Mouse (Mus musculus) neural tube, embryonic 11.5 days (tissue): ENCODE measurements around the gene Tmem44. TPM values are rescaled to one million over a fixed set of nuclear protein-coding genes. Genes with fewer than 3 reads are reported as not detected.
A peak's percentile ranks its signal among the peaks of the same experiment; 100 is the strongest.

Experiments
- ATAC-seq: fragments of 200-750 bp; cut with Nextera tagmentation; 2 replicates; pipeline ENCODE4 v1.8.0; 2017; ENCODE audit warnings: moderate number of reproducible peaks, mild to moderate bottlenecking, moderate TSS enrichment, moderate library complexity; ENCODE audit not compliant: insufficient read depth, low FRiP score, low TSS enrichment
- DNase-seq: peaks from one replicate; pipeline ENCODE4 v3.0.0-alpha.2; 2015; ENCODE audit warnings: low spot score
- H3K27ac ChIP-seq: fragments of 300-500 bp; sonication (generic); 2 replicates; pipeline ENCODE4 v1.5.1; 2014; ENCODE audit warnings: low read depth, mild to moderate bottlenecking, low read length
- H3K27me3 ChIP-seq: fragments of 300-500 bp; sonication (generic); 2 replicates; pipeline ENCODE4 v1.6.1; 2014; ENCODE audit warnings: mild to moderate bottlenecking, low read length, mixed read lengths; ENCODE audit not compliant: control insufficient read depth, insufficient read depth
- H3K36me3 ChIP-seq: fragments of 300-500 bp; sonication (generic); 2 replicates; pipeline ENCODE4 v1.6.1; 2014; ENCODE audit warnings: mild to moderate bottlenecking, low read length, moderate library complexity, mixed read lengths; ENCODE audit not compliant: control insufficient read depth, insufficient read depth
- H3K4me1 ChIP-seq: fragments of 300-500 bp; sonication (generic); 2 replicates; pipeline ENCODE4 v1.6.1; 2014; ENCODE audit warnings: low read length, mixed read lengths; ENCODE audit not compliant: control insufficient read depth, insufficient read depth
- H3K4me2 ChIP-seq: fragments of 300-500 bp; sonication (generic); 2 replicates; pipeline ENCODE4 v1.6.1; 2014; ENCODE audit warnings: low read depth, mild to moderate bottlenecking, moderate library complexity
- H3K4me3 ChIP-seq: fragments of 300-500 bp; sonication (generic); 2 replicates; pipeline ENCODE4 v1.5.1; 2014; ENCODE audit warnings: low read depth, low read length
- H3K9ac ChIP-seq: fragments of 300-500 bp; sonication (generic); 2 replicates; pipeline ENCODE4 v1.6.1; 2014; ENCODE audit warnings: mild to moderate bottlenecking, low read length
- H3K9me3 ChIP-seq: fragments of 300-500 bp; sonication (generic); 2 replicates; pipeline ENCODE4 v1.6.1; 2016; ENCODE audit warnings: low read length; ENCODE audit not compliant: control insufficient read depth
- WGBS: fragments of 180-500 bp; shearing (Covaris S2); extraction: QIAGEN DNeasy Blood & Tissue Kit; methylation state at CpG from one replicate; pipeline ENCODE4 v1.1.7; 2014; 5-methylcytosine and 5-hydroxymethylcytosine counted together
- polyA plus RNA-seq: library from polyadenylated mRNA; unstranded; fragments of >200 nt; fragmentation: Nextera tagmentation; extraction: Ambion mirVana; gene quantifications from 2 replicates; pipeline ENCODE4 v1.2.1, GENCODE M21; 2014

The Tmem44 gene
- polyA plus RNA-seq: 32.8 and 34.9 TPM in 2 replicates

DNA sequence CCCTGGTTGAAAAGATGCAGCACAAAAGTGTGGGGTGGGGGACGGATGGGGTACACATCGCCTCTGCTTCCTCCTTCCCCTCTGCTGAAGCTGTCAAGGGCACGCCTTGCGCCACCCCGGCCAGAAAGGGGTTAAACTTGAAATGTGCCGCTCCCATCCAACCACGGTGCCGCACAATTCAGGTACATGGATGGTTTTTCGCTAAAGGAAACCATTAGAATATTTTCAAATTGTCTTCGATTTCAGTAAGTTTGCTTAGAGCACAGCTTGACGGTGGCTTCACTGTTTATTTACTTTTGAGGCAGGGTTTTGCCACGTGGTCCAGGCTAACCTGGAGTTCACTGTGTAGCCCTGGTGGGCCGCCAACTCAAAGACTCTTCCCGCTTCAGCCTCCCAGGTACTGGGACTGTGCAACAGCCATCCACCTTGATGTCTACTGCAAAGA is at the start of gene Tmem44:
Gene Tmem44 (minus strand): TSS at position 95 of the 445 bp plus-strand sequence.
- Histone ChIP-seq H3K9me3 (no peaks in the 10 kb centered on the region), H3K36me3 (0 out of 2 replicates have a peak, but pooled peaks cover 2% of the 10 kb centered on the region), H3K4me1 (no peaks in the 10 kb centered on the region), H3K4me3 (peak within 1 kb of the TSS; percentile 76), H3K9ac (peak within 1 kb of the TSS; percentile 98), H3K4me2 (peak within 1 kb of the TSS; percentile 69), H3K27ac (0 out of 2 replicates have a peak within 1 kb of the TSS, but pooled peaks have one; percentile 56), H3K27me3 (no peaks in the 10 kb centered on the region)
- no peak for DNase-seq
- 8% methylated on average over 14 of the region's 14 CpGs for WGBS
- peak; percentile 72 for ATAC-seq

DNA sequence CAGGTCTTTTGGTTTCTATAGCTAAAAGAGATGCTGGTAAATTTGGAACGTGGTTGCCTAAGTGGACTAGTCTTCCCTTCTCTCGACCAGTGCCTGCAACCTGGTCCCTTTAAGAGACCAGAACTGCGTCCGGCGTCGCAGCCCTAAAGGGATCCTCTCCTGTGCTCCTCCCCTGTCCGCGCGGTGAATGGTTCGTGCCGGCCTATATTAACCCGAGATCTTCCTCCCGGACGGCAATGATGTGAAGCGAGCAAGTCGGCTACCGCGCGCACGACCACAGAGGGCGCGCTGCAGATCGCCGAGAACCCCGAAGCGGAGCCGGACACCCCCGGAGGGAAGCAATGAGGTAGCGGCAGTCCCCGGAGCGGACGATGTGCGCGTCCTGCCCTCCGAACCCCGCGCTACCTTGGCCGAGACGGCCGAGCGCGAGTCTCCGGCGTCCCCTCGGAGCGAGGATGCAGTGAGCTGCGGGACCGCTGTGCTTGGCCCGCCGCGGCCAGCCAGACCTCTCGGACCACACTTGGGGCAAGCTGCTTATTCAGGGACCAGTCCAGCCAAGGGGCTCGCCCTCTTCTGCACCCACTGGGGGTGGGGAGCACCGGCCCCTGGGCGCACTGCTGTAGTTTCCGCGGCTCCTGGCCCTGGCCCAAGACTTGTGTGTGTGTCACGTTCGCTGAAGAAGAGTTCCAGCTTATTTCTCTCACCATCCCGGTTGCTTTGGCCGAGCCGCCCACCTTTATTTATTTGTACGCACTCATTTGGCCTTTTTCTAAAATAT is 49.0 kb upstream of the Tmem44 start, which contains the start of gene Fam43a:
Gene Fam43a (plus strand): TSS at position 233 of the 778 bp plus-strand sequence.
- Histone ChIP-seq H3K9ac (peak within 1 kb of the TSS; percentile 59), H3K27me3 (peaks cover 6% of the 10 kb centered on the region; the same call in 1 of the 2 replicates), H3K4me1 (peaks cover 15% of the 10 kb centered on the region), H3K4me3 (peak within 1 kb of the TSS; percentile 70), H3K9me3 (no peaks in the 10 kb centered on the region), H3K36me3 (no peaks in the 10 kb centered on the region), H3K27ac (peak within 1 kb of the TSS; percentile 69; the same call in 1 of the 2 replicates), H3K4me2 (peak within 1 kb of the TSS; percentile 95)
- WGBS: 0% methylated on average over 62 of the region's 63 CpGs
- ATAC-seq (peak; percentile 70), DNase-seq (peak; percentile 91)

DNA sequence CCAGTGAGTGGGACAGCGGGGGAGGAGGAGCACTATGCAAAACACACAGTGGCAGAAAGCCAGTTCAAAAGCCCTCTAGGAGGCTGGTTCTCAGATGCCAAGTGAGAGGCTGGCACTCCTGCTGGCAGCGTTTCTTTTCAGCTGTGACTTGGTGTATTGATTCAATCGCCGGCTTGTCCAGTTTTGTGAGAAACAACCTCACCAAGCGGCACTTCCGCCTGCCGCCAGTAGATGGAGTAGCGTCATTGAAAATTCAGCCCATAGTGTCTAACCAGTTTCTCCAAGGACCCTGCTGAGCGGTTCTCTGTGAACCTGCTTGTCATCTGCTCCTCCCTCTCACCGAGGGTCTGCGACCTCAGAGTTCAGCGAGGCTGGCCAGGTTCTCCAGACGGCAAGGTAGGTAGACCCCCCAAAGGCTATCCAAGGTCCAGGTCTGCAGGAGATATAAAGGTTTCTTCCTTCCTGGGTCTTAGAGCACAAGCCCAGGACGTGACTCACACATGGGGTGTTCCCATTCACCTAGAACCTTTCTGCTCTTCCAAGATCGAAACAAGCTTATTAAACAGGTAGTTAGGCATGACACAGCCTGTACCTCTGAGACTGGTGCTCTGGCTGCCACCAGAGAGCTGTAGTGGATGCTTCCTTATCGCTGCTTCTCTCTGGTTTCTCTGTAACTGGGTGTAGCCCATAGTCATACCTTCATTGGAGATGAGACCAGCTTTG is 46.5 kb upstream of the Tmem44 start:
- no peaks in the 10 kb centered on the region for H3K36me3 ChIP-seq
- H3K27ac ChIP-seq: no peak overlapping the region
- DNase-seq (peak; percentile 89), ATAC-seq (peak; percentile 48; the same call in 1 of the 2 replicates)
- no peaks in the 10 kb centered on the region for H3K9me3 ChIP-seq
- H3K9ac ChIP-seq: no peak overlapping the region
- WGBS: 12% methylated on average over 16 of the region's 16 CpGs
- H3K4me2 ChIP-seq: 0 out of 2 replicates have a peak overlapping the region, but pooled peaks have one; percentile 13
- H3K4me3 ChIP-seq: no peak overlapping the region
- peaks cover 6% of the 10 kb centered on the region; the same call in 1 of the 2 replicates for H3K27me3 ChIP-seq
- H3K4me1 ChIP-seq: peaks cover 5% of the 10 kb centered on the region

DNA sequence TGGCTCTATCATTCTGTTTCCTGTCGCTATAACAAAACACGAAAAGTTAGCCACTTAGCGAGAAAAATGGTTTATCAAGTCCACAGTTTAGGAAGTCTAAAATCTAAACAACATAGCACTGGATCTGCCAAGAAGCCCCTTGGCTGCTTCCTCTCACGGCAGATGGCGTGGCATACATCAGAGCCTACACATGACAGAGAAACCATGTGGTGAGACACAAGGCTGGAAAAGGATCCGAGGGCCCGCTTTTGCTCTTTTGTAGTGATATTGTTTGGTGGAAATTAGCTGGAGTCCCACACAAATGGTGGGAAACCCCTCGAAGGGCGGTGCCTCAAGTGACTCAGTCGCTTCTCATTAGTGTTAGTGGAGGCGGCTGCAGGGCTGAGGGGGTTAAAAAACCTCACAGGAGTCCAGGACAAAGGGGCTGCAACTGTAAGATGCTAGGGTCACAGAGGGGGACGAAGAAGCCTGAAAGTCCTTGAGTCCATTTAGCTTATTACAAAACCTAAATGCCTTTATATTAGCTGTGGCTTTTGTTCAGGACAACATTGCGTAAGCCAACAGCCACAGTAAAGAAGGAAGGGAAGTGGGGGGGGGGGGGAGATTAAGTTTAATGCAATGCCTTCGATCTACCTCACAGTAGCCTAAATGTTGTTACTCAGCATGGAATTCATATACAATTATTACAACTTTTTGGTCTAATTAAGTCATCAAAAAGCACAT is 45.4 kb upstream of the Tmem44 start:
- Histone ChIP-seq H3K4me2 (no peak overlapping the region), H3K9ac (no peak overlapping the region), H3K36me3 (no peaks in the 10 kb centered on the region), H3K9me3 (no peaks in the 10 kb centered on the region), H3K4me1 (peaks cover 3% of the 10 kb centered on the region), H3K27ac (no peak overlapping the region), H3K4me3 (no peak overlapping the region), H3K27me3 (peaks cover 2% of the 10 kb centered on the region; the same call in 1 of the 2 replicates)
- no peak for ATAC-seq
- DNase-seq: no peak
- 71% methylated on average over 14 of the region's 14 CpGs for whole genome bisulfite sequencing

DNA sequence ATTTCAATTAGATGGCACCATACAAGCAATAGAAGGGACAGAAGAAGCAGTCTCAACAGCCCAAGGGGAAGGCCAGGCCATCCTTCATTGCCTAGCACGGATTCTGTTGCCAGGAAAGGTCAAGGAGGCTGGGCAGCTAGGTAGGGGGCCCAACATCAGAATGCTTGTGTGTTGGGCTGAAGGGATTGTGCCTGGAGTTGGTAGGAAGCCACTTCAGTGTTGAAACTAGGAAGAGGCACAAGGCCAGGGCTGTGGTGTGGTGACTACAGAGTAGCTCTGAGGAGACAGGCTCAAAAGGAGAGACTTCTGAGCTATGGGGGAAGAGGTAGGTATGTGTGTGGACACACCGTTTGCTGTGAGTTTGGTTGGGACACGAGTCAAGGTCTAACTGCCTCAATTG is 44.7 kb upstream of the Tmem44 start:
- Histone ChIP-seq H3K9ac (no peak overlapping the region), H3K9me3 (no peaks in the 10 kb centered on the region), H3K4me2 (no peak overlapping the region), H3K27ac (no peak overlapping the region), H3K36me3 (no peaks in the 10 kb centered on the region), H3K27me3 (no peaks in the 10 kb centered on the region), H3K4me1 (no peaks in the 10 kb centered on the region), H3K4me3 (no peak overlapping the region)
- ATAC-seq (no peak), DNase-seq (no peak)
- WGBS: 50% methylated on average over 3 of the region's 3 CpGs

DNA sequence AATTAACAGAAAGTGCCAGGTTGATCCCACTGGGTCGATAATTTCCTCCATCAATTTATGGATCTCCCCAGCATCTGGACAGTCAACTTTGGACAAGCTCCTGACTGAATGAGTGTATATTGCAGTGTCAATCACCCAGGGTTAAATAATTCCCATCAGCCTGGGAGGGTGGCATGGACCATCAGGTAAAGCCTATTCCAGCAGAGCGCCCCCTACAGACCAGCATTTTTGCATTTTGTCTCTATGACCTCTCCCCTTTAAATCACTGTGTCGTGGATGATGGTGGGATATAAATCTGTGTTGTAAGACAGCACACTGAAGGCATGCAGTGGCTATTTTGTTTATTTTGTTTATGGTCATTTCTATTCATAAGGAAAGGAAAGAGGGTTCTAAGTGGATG is 41.3 kb upstream of the Tmem44 start:
- 0 out of 2 replicates have a peak, but pooled peaks cover 2% of the 10 kb centered on the region for H3K4me1 ChIP-seq
- H3K9ac ChIP-seq: no peak overlapping the region
- no peaks in the 10 kb centered on the region for H3K9me3 ChIP-seq
- no peak overlapping the region for H3K27ac ChIP-seq
- 40% methylated on average over 3 of the region's 3 CpGs for WGBS
- no peaks in the 10 kb centered on the region for H3K36me3 ChIP-seq
- ATAC-seq (no peak), DNase-seq (no peak)
- no peak overlapping the region for H3K4me3 ChIP-seq
- H3K27me3 ChIP-seq: no peaks in the 10 kb centered on the region
- H3K4me2 ChIP-seq: no peak overlapping the region

DNA sequence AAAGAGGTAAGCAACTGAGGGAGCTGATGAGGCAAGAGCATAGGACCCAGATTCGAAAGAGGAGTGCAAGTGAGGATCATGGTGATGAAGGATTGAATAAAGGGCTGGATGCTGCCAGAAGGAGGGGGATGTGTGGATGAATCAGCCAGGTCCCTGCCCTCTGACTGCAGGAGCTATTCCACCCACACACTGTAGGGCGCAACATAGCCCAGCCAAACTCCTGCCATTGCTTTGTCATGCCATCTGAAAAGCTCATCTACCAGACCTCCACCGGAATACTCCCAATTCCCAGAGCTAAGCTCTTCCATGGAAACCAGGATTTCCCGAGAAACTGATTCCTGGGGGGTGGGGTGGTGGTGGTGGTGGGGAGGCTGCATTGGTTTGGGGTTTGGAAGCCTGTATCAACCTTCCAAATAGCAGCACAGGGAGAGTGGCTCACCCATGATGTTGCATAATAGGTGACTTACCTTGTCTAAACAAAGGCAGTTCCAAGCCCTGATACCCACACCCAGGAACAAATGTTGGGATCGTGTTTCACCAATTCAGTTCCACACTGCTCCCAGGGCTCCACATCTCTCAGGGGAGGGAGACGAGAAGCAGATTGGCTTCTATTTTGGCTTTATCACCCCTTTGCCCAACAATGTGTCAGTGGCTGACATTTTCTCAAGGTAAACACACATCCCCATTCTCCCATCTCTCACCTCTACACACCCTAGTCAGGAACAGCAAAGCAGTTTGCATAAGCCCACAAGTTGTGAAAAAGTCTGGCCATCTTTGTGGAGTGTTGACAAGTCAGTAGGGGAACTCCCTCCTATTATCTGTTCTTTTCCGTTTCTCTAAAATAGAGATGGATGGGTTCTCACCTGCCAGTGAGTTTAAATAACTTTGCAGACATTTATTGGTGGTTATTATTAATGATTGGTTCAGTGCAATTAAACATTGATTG is 39.9 kb upstream of the Tmem44 start:
- H3K4me2 ChIP-seq: no peak overlapping the region
- H3K27me3 ChIP-seq: no peaks in the 10 kb centered on the region
- no peak for ATAC-seq
- DNase-seq: no peak
- H3K4me1 ChIP-seq: peaks cover 6% of the 10 kb centered on the region; the same call in 1 of the 2 replicates
- H3K27ac ChIP-seq: no peak overlapping the region
- H3K36me3 ChIP-seq: no peaks in the 10 kb centered on the region
- 34% methylated on average over 7 of the region's 7 CpGs for WGBS
- H3K4me3 ChIP-seq: no peak overlapping the region
- no peaks in the 10 kb centered on the region for H3K9me3 ChIP-seq
- H3K9ac ChIP-seq: no peak overlapping the region
